Mouse (Mus musculus) MEL (cell line): ENCODE data around the gene Eef2kmt. TPM values are rescaled to one million over a fixed set of nuclear protein-coding genes. Genes with fewer than 3 reads are reported as not detected.

Experiments used
- DNase-seq: peaks from one replicate; pipeline ENCODE4 v3.0.0; 2011; ENCODE audit warnings: low read depth, low spot score
- H3K27ac ChIP-seq: 2 replicates; pipeline ENCODE4 v1.5.1; 2012; ENCODE audit warnings: low read depth, mild to moderate bottlenecking, control low read depth, low read length, moderate library complexity; ENCODE audit not compliant: control insufficient read depth
- H3K27me3 ChIP-seq, 2 experiments: fragments of 150-350 bp in 1 of 2; sonication (generic) in 1 of 2; 2 replicates each; pipeline ENCODE4 v1.6.1; 2012; ENCODE audit warnings: low read length in 2 of 2, mild to moderate bottlenecking in 2 of 2, improper control_type of control experiment in 1 of 2, moderate library complexity in 1 of 2; ENCODE audit not compliant: insufficient read depth in 2 of 2, control insufficient read depth in 1 of 2
- H3K36me3 ChIP-seq, 2 experiments: 2 replicates each; pipeline ENCODE4 v1.6.1; 2012 to 2014; ENCODE audit warnings: low read length in 2 of 2, improper control_type of control experiment in 1 of 2, inconsistent platforms in 1 of 2, mild to moderate bottlenecking in 1 of 2; ENCODE audit not compliant: insufficient read depth in 2 of 2, control insufficient read depth in 1 of 2
- H3K4me1 ChIP-seq, 2 experiments: fragments of 150-350 bp in 1 of 2; sonication (generic) in 1 of 2; 2 replicates each; pipeline ENCODE4 v1.6.1; 2012; ENCODE audit warnings: low read length in 2 of 2, improper control_type of control experiment in 1 of 2, mild to moderate bottlenecking in 1 of 2; ENCODE audit not compliant: insufficient read depth in 2 of 2, control insufficient read depth in 1 of 2
- H3K4me3 ChIP-seq, 2 experiments: fragments of 150-350 bp in 1 of 2; sonication (generic) in 1 of 2; 2 replicates each; pipeline ENCODE4 v1.5.1; 2012; ENCODE audit warnings: low read depth in 2 of 2, low read length in 2 of 2, mild to moderate bottlenecking in 2 of 2, moderate library complexity in 2 of 2, control low read depth in 1 of 2, improper control_type of control experiment in 1 of 2; ENCODE audit not compliant: control insufficient read depth in 1 of 2, insufficient read depth in 1 of 2
- H3K79me2 ChIP-seq: 2 replicates; pipeline ENCODE4 v1.6.1; 2012; ENCODE audit warnings: mild to moderate bottlenecking, low read length, moderate library complexity; ENCODE audit not compliant: control insufficient read depth, poor library complexity, insufficient read depth
- H3K9ac ChIP-seq: 2 replicates; pipeline ENCODE4 v1.6.1; 2012; ENCODE audit warnings: low read depth, mild to moderate bottlenecking, control low read depth, low read length, moderate library complexity; ENCODE audit not compliant: control insufficient read depth, poor library complexity, severe bottlenecking
- H3K9me3 ChIP-seq: fragments of 150-350 bp; sonication (generic); replicated peaks from 2 replicates; pipeline ENCODE4 v1.6.1; 2012; ENCODE audit warnings: mild to moderate bottlenecking, low read length, improper control_type of control experiment, moderate library complexity; ENCODE audit not compliant: insufficient read depth
- CHD1 ChIP-seq: IDR thresholded peaks from 2 replicates; pipeline ENCODE4 v1.6.1; 2012; ENCODE audit warnings: low read depth, mild to moderate bottlenecking, inconsistent platforms, low read length, improper control_type of control experiment
- CHD2 ChIP-seq: IDR thresholded peaks from 2 replicates; pipeline ENCODE4 v1.6.1; 2011; ENCODE audit warnings: low read length, improper control_type of control experiment
- EP300 ChIP-seq, 2 experiments: IDR thresholded peaks; 2 replicates each; pipeline ENCODE4 v1.6.1; 2011; ENCODE audit warnings: improper control_type of control experiment in 2 of 2, low read length in 2 of 2, low read depth in 1 of 2, mild to moderate bottlenecking in 1 of 2
- ETS1 ChIP-seq: IDR thresholded peaks from 2 replicates; pipeline ENCODE4 v1.6.1; 2012; ENCODE audit warnings: low read depth, mild to moderate bottlenecking, inconsistent platforms, low read length, improper control_type of control experiment, moderate library complexity
- GATA1 ChIP-seq: IDR thresholded peaks from 2 replicates; pipeline ENCODE4 v1.6.1; 2011; ENCODE audit warnings: low read depth, low read length, improper control_type of control experiment
- JUND ChIP-seq: IDR thresholded peaks from 2 replicates; pipeline ENCODE4 v1.6.1; 2011; ENCODE audit warnings: low read depth, mild to moderate bottlenecking, improper control_type of control experiment, low read length
- MAFK ChIP-seq: IDR thresholded peaks from 2 replicates; pipeline ENCODE4 v1.6.1; 2011; ENCODE audit warnings: low read depth, mild to moderate bottlenecking, low read length, improper control_type of control experiment, borderline replicate concordance
- MAX ChIP-seq: IDR thresholded peaks from 2 replicates; pipeline ENCODE4 v1.6.1; 2011; ENCODE audit warnings: low read length, improper control_type of control experiment
- MXI1 ChIP-seq: IDR thresholded peaks from 2 replicates; pipeline ENCODE4 v1.6.1; 2011; ENCODE audit warnings: mild to moderate bottlenecking, low read depth, low read length, improper control_type of control experiment
- MYB ChIP-seq: IDR thresholded peaks from 2 replicates; pipeline ENCODE4 v1.6.1; 2011; ENCODE audit warnings: mild to moderate bottlenecking, low read depth, low read length, improper control_type of control experiment
- MYC ChIP-seq: IDR thresholded peaks from 2 replicates; pipeline ENCODE4 v1.6.1; 2011; ENCODE audit warnings: low read depth, mild to moderate bottlenecking, low read length, improper control_type of control experiment, moderate library complexity
- POLR2A ChIP-seq, 2 experiments: IDR thresholded peaks; 2 replicates each; pipeline ENCODE4 v1.6.1; 2011 to 2012; ENCODE audit warnings: low read length in 2 of 2, mild to moderate bottlenecking in 2 of 2, control low read depth in 1 of 2, improper control_type of control experiment in 1 of 2, low read depth in 1 of 2, moderate library complexity in 1 of 2; ENCODE audit not compliant: control insufficient read depth in 1 of 2, insufficient read depth in 1 of 2, poor library complexity in 1 of 2
- POLR2AphosphoS5 ChIP-seq: IDR thresholded peaks from 2 replicates; pipeline ENCODE4 v1.6.1; 2012; ENCODE audit warnings: low read depth, borderline replicate concordance, mild to moderate bottlenecking, inconsistent platforms, low read length, moderate library complexity, mixed read lengths
- RAD21 ChIP-seq: IDR thresholded peaks from 2 replicates; pipeline ENCODE4 v1.6.1; 2011; ENCODE audit warnings: mild to moderate bottlenecking, low read depth, low read length, improper control_type of control experiment
- RCOR1 ChIP-seq: IDR thresholded peaks from 2 replicates; pipeline ENCODE4 v1.6.1; 2012; ENCODE audit warnings: low read depth, mild to moderate bottlenecking, inconsistent platforms, low read length, improper control_type of control experiment
- SIN3A ChIP-seq: IDR thresholded peaks from 2 replicates; pipeline ENCODE4 v1.6.1; 2012; ENCODE audit warnings: low read length, improper control_type of control experiment, inconsistent platforms
- TBP ChIP-seq: IDR thresholded peaks from 2 replicates; pipeline ENCODE4 v1.8.0; 2011; ENCODE audit warnings: low read depth, low read length, improper control_type of control experiment
- TCF12 ChIP-seq: IDR thresholded peaks from 2 replicates; pipeline ENCODE4 v1.6.1; 2014; ENCODE audit warnings: low read depth, mild to moderate bottlenecking, inconsistent platforms, low read length, improper control_type of control experiment, moderate library complexity
- USF1 ChIP-seq: IDR thresholded peaks from 2 replicates; pipeline ENCODE4 v1.6.1; 2014; ENCODE audit warnings: low read depth, mild to moderate bottlenecking, inconsistent platforms, low read length, improper control_type of control experiment, moderate library complexity
- USF2 ChIP-seq, 2 experiments: IDR thresholded peaks; 2 replicates each; pipeline ENCODE4 v1.6.1; 2011 to 2012; ENCODE audit warnings: improper control_type of control experiment in 2 of 2, low read length in 2 of 2, borderline replicate concordance in 1 of 2, inconsistent platforms in 1 of 2, low read depth in 1 of 2, mild to moderate bottlenecking in 1 of 2; ENCODE audit not compliant: insufficient read depth in 1 of 2
- ZC3H11A ChIP-seq: IDR thresholded peaks from 2 replicates; pipeline ENCODE4 v1.6.1; 2012; ENCODE audit warnings: low read depth, mild to moderate bottlenecking, inconsistent platforms, low read length, improper control_type of control experiment
- ZNF384 ChIP-seq: IDR thresholded peaks from 2 replicates; pipeline ENCODE4 v1.6.1; 2012; ENCODE audit warnings: low read depth, mild to moderate bottlenecking, inconsistent platforms, low read length, improper control_type of control experiment
- polyA plus RNA-seq, 2 experiments: library from polyadenylated mRNA; stranded (reverse) in 1 of 2; unstranded in 1 of 2; fragments of >175 nt in 1 of 2; fragments of >200 nt in 1 of 2; gene quantifications; 2 replicates each; pipeline versions ENCODE4 v1.2.1 to v1.2.4; 2012; ENCODE audit warnings: low replicate concordance in 2 of 2, low read depth in 1 of 2; ENCODE audit not compliant: insufficient read length in 2 of 2, insufficient read depth in 1 of 2, missing spikeins in 1 of 2
- total RNA-seq: library from RNA; depleted of rRNA; stranded (reverse); fragments of 300-350 nt; gene quantifications from 2 replicates; pipeline ENCODE4 v1.2.3, GENCODE M21; 2012

Gene Eef2kmt
- total and polyA plus RNA-seq, 3 experiments, result 21.4 to 48.6 TPM; not detected in 1

- TF ChIP-seq POLR2AphosphoS5, result no peak
- TF ChIP-seq, all 39 proteins: peak for 0
Measured at GRCm38 (mm10) chr16:5212150-5212549, 43.6 kb downstream of the Eef2kmt start (continued).

DNA sequence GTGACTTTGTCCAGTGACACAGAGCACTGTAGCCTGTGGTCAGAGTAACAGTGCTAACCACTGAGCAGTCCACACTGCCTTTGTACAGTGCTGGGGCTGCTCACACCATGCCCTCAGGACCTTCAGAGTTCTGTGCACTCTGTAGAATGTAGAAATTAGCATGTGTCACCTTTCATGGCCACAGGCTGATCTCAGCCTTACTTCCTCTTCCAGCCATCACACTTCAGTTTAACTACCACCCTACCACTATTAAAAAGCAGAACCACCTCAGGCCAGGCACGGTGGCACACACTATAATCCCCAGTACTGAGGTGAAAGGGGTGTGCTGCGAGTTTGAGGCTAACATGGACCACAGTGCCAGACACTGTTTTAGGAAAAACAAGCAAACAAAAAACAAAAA is 45.4 kb downstream of the Eef2kmt start:
- no peak overlapping the region for H3K4me3 ChIP-seq
- H3K4me1 ChIP-seq, result peaks cover 3 to 9% of the 10 kb centered on the region in 2 experiments; a peak in 3 of 4 replicates
- no peaks in the 10 kb centered on the region for H3K27me3 ChIP-seq
- no peaks in the 10 kb centered on the region for H3K36me3 ChIP-seq
- TF ChIP-seq USF2 (IDR thresholded peaks at IDR 0.05; ENCODE audit: borderline replicate concordance in 1 of 2, insufficient read depth in 1 of 2, low read depth in 1 of 2, low read length in 2 of 2), result no peak
- no peak for TF ChIP-seq MAFK
- peak; percentile 64; the same call in 1 of the 2 replicates for TF ChIP-seq MAX
- no peak for TF ChIP-seq MXI1
- no peak for TF ChIP-seq ETS1
- TF ChIP-seq USF1, result no peak
- TF ChIP-seq GATA1, result no peak
- no peak for TF ChIP-seq TCF12
- TF ChIP-seq ZC3H11A, result no peak
- no peak for TF ChIP-seq RCOR1
- TF ChIP-seq TBP, result no peak
- no peak for TF ChIP-seq RAD21
- TF ChIP-seq CHD1, result no peak
- TF ChIP-seq JUND, result no peak
- 0 out of 2 replicates have a peak, but pooled peaks have one; percentile 37 for TF ChIP-seq MYB
- peak; percentile 27; the same call in 1 of the 2 replicates for TF ChIP-seq SIN3A
- peak in 1 of 2 experiments; percentile 33; a peak in 1 of 4 replicates for TF ChIP-seq EP300 (IDR thresholded peaks at IDR 0.05; ENCODE audit: low read depth in 1 of 2, low read length in 2 of 2)
- no peak for TF ChIP-seq POLR2A (IDR thresholded peaks at IDR 0.05; ENCODE audit: control insufficient read depth in 1 of 2, insufficient read depth in 1 of 2, low read depth in 1 of 2, low read length in 2 of 2, poor library complexity in 1 of 2)
- no peak for TF ChIP-seq CHD2
- peak; percentile 71 for TF ChIP-seq MYC
- TF ChIP-seq POLR2AphosphoS5, result no peak
- TF ChIP-seq ZNF384, result no peak
- peak; percentile 80 for DNase-seq
- no peak overlapping the region for H3K27ac ChIP-seq
- no peaks in the 10 kb centered on the region for H3K9me3 ChIP-seq
- H3K79me2 ChIP-seq, result no peaks in the 10 kb centered on the region
- H3K9ac ChIP-seq, result no peak overlapping the region
